Mouse (Mus musculus) forebrain, postnatal 0 days (tissue): Measurements from ENCODE around the gene Acsl3. TPM values are rescaled to one million over a fixed set of nuclear protein-coding genes. Genes with fewer than 3 reads are reported as not detected.

Experiments
- ATAC-seq: fragments of 200-750 bp; cut with Nextera tagmentation; 2 replicates; pipeline ENCODE4 v1.8.0; 2017; ENCODE audit warnings: mild to moderate bottlenecking, moderate library complexity
- DNase-seq: peaks from one replicate; pipeline ENCODE4 v3.0.0-alpha.2; 2015
- H3K27ac ChIP-seq: fragments of 300-500 bp; sonication (generic); 2 replicates; pipeline ENCODE4 v1.5.1; 2014; ENCODE audit warnings: low read depth, mild to moderate bottlenecking, antibody characterized with exemption, low read length, moderate library complexity, mixed read lengths
- H3K27me3 ChIP-seq: fragments of 300-500 bp; sonication (generic); 2 replicates; pipeline ENCODE4 v1.6.1; 2014; ENCODE audit warnings: mild to moderate bottlenecking, low read length, mixed read lengths; ENCODE audit not compliant: insufficient read depth
- H3K36me3 ChIP-seq: fragments of 300-500 bp; sonication (generic); 2 replicates; pipeline ENCODE4 v1.6.1; 2014; ENCODE audit warnings: mild to moderate bottlenecking, moderate library complexity; ENCODE audit not compliant: insufficient read depth
- H3K4me1 ChIP-seq: fragments of 300-500 bp; sonication (generic); 2 replicates; pipeline ENCODE4 v1.6.1; 2014; ENCODE audit warnings: antibody characterized with exemption; ENCODE audit not compliant: insufficient read depth
- H3K4me2 ChIP-seq: fragments of 300-500 bp; sonication (generic); 2 replicates; pipeline ENCODE4 v1.6.1; 2014; ENCODE audit warnings: low read depth, mild to moderate bottlenecking, moderate library complexity
- H3K4me3 ChIP-seq: fragments of 300-500 bp; sonication (generic); 2 replicates; pipeline ENCODE4 v1.5.1; 2014; ENCODE audit warnings: low read depth, low read length, mixed read lengths
- H3K9ac ChIP-seq: fragments of 300-500 bp; sonication (generic); 2 replicates; pipeline ENCODE4 v1.6.1; 2014; ENCODE audit warnings: mild to moderate bottlenecking
- H3K9me3 ChIP-seq: fragments of 300-500 bp; sonication (generic); 2 replicates; pipeline ENCODE4 v1.6.1; 2016; ENCODE audit warnings: low read length
- CTCF ChIP-seq: sonication (generic); IDR thresholded peaks from 2 replicates; pipeline ENCODE4 v1.5.1; 2016; ENCODE audit warnings: antibody characterized with exemption, control low read depth, low read depth
- WGBS: fragments of 180-500 bp; shearing (Covaris S2); extraction: QIAGEN DNeasy Blood & Tissue Kit; methylation state at CpG from one replicate; pipeline ENCODE4 v1.1.7; 2014; 5-methylcytosine and 5-hydroxymethylcytosine counted together
- polyA plus RNA-seq: library from polyadenylated mRNA; unstranded; fragments of >200 nt; fragmentation: Nextera tagmentation; extraction: Ambion mirVana; gene quantifications from 2 replicates; pipeline ENCODE4 v1.2.1, GENCODE M21; 2015
- total RNA-seq: library from RNA; depleted of rRNA; stranded (reverse); fragments of >200 nt; gene quantifications from 2 replicates; pipeline ENCODE4 v1.2.3, GENCODE M21; 2014; rRNA removed

The Acsl3 gene
- total and polyA plus RNA-seq, 2 experiments from 2014 or later: 75.6 to 103 TPM

DNA sequence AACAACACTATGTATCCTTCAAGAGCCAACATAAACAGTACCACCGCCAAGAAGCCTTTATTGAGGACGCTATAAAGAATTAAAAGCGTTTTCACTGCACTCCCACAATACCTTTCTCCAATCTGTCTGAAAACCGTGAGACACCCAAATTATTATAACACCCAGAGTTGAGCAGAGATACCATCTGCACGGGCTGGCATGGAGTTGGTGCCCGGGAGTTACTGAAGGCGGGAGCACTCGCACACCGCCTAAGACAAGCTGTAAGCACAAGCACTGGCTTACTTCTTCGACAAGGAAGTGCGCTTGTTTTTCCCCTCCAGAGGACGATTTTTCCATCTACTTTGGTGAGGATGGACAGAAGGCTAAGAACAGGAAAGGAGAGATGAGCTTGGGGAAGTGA, 84.6 kb downstream of the Acsl3 start:
- no peak overlapping the region for H3K4me3 ChIP-seq
- H3K9me3 ChIP-seq: no peaks in the 10 kb centered on the region
- H3K27me3 ChIP-seq: no peaks in the 10 kb centered on the region
- WGBS: 60% methylated on average over 12 of the region's 12 CpGs
- H3K27ac ChIP-seq: no peak overlapping the region
- DNase-seq: peak; percentile 70
- TF ChIP-seq CTCF: no peak
- H3K4me1 ChIP-seq: peaks cover 8% of the 10 kb centered on the region
- H3K9ac ChIP-seq: no peak overlapping the region
- H3K36me3 ChIP-seq: no peaks in the 10 kb centered on the region
- H3K4me2 ChIP-seq: no peak overlapping the region
- peak; percentile 77 for ATAC-seq

DNA sequence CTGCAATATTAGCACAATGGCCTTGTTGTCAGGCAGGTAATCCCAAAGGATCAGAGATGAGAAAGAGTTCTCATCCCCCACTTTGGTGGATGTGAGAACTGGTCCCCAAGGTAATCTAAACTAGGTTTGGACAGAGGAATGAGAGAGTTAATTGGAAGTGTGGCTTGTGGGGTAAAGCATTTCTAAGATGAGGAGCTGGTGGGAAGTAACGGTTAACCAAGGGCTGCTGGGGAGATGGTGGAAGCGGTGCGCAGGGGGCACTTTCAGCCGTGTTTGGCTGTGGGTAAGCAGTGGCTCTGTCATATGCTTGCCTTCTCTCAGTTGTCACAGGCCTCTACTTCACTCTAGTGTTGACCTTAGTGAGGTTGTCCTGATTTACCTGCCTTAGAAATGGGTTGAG, 85.7 kb downstream of the Acsl3 start:
- DNase-seq (no peak), ATAC-seq (no peak)
- Histone ChIP-seq H3K27me3 (no peaks in the 10 kb centered on the region), H3K9ac (no peak overlapping the region), H3K9me3 (no peaks in the 10 kb centered on the region), H3K36me3 (no peaks in the 10 kb centered on the region), H3K4me2 (no peak overlapping the region), H3K27ac (no peak overlapping the region), H3K4me3 (no peak overlapping the region), H3K4me1 (peaks cover 8% of the 10 kb centered on the region)
- 90% methylated on average over 4 of the region's 4 CpGs for WGBS
- no peak for TF ChIP-seq CTCF

DNA sequence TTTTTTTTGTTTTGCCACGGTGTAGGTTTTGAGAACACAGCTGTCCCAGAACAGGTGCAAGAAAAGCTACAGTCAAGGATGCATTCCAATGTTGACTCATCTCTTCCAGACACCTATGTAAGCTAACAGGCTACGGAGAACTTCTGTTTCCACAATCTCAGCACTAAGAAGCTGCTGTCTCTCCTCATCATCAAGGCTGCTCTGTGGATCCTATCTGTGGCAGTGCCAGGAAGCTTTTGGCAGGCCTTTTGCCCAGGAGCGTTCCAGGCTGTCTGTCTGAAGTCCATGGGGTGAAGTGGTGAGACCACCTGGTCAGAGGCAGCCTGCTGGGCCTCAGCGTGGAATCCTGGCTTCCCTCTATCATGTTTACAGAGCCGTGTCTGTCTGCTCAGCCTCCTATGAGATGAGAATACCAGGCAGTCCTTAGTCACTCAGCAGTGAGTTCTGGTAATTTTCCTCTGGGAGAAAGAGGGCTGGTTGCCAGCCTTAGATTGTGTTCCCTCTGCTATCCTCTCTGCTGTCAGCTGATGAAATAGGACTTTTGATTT, 87.7 kb downstream of the Acsl3 start:
- Histone ChIP-seq H3K9ac (no peak overlapping the region), H3K27ac (no peak overlapping the region; the same call in 1 of the 2 replicates), H3K4me3 (no peak overlapping the region), H3K27me3 (no peaks in the 10 kb centered on the region), H3K4me2 (no peak overlapping the region), H3K9me3 (no peaks in the 10 kb centered on the region), H3K36me3 (no peaks in the 10 kb centered on the region), H3K4me1 (peaks cover 8% of the 10 kb centered on the region)
- 43% methylated on average over 5 of the region's 5 CpGs for WGBS
- peak; percentile 43 for DNase-seq
- peak; percentile 52 for ATAC-seq
- no peak for TF ChIP-seq CTCF

Other genes with a start within 250 kb of the Acsl3 start
- 90.6 and 96.9 TPM in 2 replicates for gene Farsb, start 168.9 kb upstream of the Acsl3 start, total RNA-seq
- gene Farsb, start 168.9 kb upstream of the Acsl3 start, polyA plus RNA-seq: 152 and 154 TPM in 2 replicates
- 1.1 TPM in 1 of 2 replicates, not detected in the other for gene Mogat1, start 146.8 kb upstream of the Acsl3 start, total RNA-seq
- gene Mogat1, start 146.8 kb upstream of the Acsl3 start, polyA plus RNA-seq: 0.34 TPM in 1 of 2 replicates, not detected in the other
- 0.69 and 1.5 TPM in 2 replicates for gene BC035947, start 145.7 kb upstream of the Acsl3 start, total RNA-seq
- gene BC035947, start 145.7 kb upstream of the Acsl3 start, polyA plus RNA-seq: 0.30 and 0.40 TPM in 2 replicates
- gene Utp14b, start 213 bp downstream of the Acsl3 start, total RNA-seq: 9.2 and 12.4 TPM in 2 replicates
- gene Utp14b, start 213 bp downstream of the Acsl3 start, polyA plus RNA-seq: 2.1 and 2.8 TPM in 2 replicates
- gene Kcne4, start 158.9 kb downstream of the Acsl3 start, total RNA-seq: 0.77 and 2.0 TPM in 2 replicates
- 1.9 and 3.0 TPM in 2 replicates for gene Kcne4, start 158.9 kb downstream of the Acsl3 start, polyA plus RNA-seq